Mouse (Mus musculus) C2C12 (cell line): ENCODE measurements at regions not wholly inside any gene's neighbourhood (a gene's known extent, or its start where the extent isn't known, plus 50 kb on each side); places are given as distances from the start of the nearest gene placed in this dataset.
A peak's percentile ranks its signal among the peaks of the same experiment; 100 is the strongest.

Source experiments
- H3K27me3 ChIP-seq: one replicate; pipeline ENCODE4 v1.6.1; 2011; ENCODE audit not compliant: control insufficient read depth, insufficient read depth, insufficient read length
- H3K36me3 ChIP-seq: one replicate; pipeline ENCODE4 v1.6.1; 2011; ENCODE audit not compliant: control insufficient read depth, insufficient read depth
- H3K4me3 ChIP-seq: one replicate; pipeline ENCODE4 v1.5.1; 2011; ENCODE audit warnings: mild to moderate bottlenecking, control low read depth; ENCODE audit not compliant: poor library complexity, insufficient read depth, severe bottlenecking
- H3K79me2 ChIP-seq: one replicate; pipeline ENCODE4 v1.6.1; 2011; ENCODE audit not compliant: control insufficient read depth, insufficient read depth
- H3K79me3 ChIP-seq: one replicate; pipeline ENCODE4 v1.6.1; 2011; ENCODE audit warnings: low read depth, control low read depth
- H3ac ChIP-seq: one replicate; pipeline ENCODE3; 2011; ENCODE audit warnings: low read depth; ENCODE audit not compliant: control insufficient read depth, insufficient read length
- CEBPB ChIP-seq: IDR thresholded peaks from one replicate; pipeline ENCODE4 v1.6.1; 2011; ENCODE audit warnings: low read depth, mild to moderate bottlenecking, control low read depth, moderate library complexity
- CTCF ChIP-seq: IDR thresholded peaks from one replicate; pipeline ENCODE4 v1.5.1; 2011; ENCODE audit not compliant: control insufficient read depth, insufficient read depth, insufficient read length
- FOSL1 ChIP-seq: IDR thresholded peaks from one replicate; pipeline ENCODE4 v1.8.0; 2011; ENCODE audit warnings: mild to moderate bottlenecking, low read length; ENCODE audit not compliant: poor library complexity, insufficient read depth, severe bottlenecking
- MAX ChIP-seq: IDR thresholded peaks from one replicate; pipeline ENCODE4 v1.6.1; 2011; ENCODE audit warnings: mild to moderate bottlenecking, control low read depth
- MYOD1 ChIP-seq: IDR thresholded peaks from one replicate; pipeline ENCODE4 v1.6.1; 2011; ENCODE audit warnings: low read depth; ENCODE audit not compliant: control insufficient read depth, insufficient read length
- MYOG ChIP-seq: IDR thresholded peaks from one replicate; pipeline ENCODE4 v1.6.1; 2011; ENCODE audit not compliant: control insufficient read depth, insufficient read length; ENCODE audit errors: extremely low read depth
- USF1 ChIP-seq: IDR thresholded peaks from one replicate; pipeline ENCODE4 v1.6.1; 2011; ENCODE audit warnings: low read depth, mild to moderate bottlenecking, control low read depth, moderate library complexity

DNA sequence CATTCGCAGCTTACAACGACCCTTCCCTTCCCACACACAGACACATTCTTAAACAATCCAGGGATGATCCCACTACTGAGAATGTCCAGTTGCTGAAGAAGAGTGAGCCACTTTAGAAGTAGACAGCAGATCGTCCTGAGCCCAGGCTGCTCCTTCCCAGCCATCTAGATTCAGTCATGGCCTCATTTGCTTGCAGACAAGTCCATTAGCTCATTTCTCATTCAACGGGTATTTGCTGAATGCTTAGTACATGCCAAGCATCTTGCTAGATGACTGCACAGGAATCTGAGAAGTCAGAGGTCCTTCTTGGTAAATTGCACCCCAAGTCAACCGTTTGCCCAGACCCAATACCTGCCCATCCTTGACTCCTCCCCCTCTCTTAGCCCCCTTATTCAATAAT is 57.8 kb downstream of the Ier5 start:
- TF ChIP-seq CTCF, result no peak
- TF ChIP-seq FOSL1, result no peak
- TF ChIP-seq USF1, result no peak
- no peak for TF ChIP-seq CEBPB
- no peak for TF ChIP-seq MAX
- TF ChIP-seq MYOD1, result no peak
- no peak for TF ChIP-seq MYOG
- no peak overlapping the region for H3ac ChIP-seq
- H3K79me2 ChIP-seq, result no peaks in the 10 kb centered on the region
- H3K4me3 ChIP-seq, result no peak overlapping the region
- no peaks in the 10 kb centered on the region for H3K27me3 ChIP-seq
- no peaks in the 10 kb centered on the region for H3K36me3 ChIP-seq
- no peaks in the 10 kb centered on the region for H3K79me3 ChIP-seq

DNA sequence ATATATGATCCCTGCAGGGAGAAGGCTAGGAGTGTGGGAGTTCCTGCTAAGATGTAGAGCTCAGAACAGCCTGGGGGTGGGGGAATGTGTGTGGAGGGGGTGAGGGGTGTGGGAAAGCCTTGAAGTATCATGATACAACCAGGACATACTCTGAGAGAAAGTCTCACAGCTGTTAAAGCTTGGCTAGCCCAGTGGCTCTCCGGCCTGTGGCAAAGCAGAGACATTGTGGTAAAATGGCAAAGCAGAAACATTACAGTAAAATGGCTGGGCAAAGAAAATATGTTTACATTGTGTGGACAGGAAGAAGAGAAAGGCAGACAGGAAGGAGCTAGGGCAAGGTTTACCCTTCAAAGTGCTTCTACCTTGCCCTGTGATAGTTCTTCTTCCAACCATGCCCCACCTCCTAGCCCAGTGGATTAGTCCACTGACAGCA is 58.5 kb downstream of the Ier5 start:
- no peaks in the 10 kb centered on the region for H3K27me3 ChIP-seq
- H3K36me3 ChIP-seq, result no peaks in the 10 kb centered on the region
- H3K79me3 ChIP-seq, result no peaks in the 10 kb centered on the region
- H3K4me3 ChIP-seq, result no peak overlapping the region
- TF ChIP-seq MAX, result no peak
- no peak for TF ChIP-seq MYOD1
- no peak for TF ChIP-seq CEBPB
- TF ChIP-seq USF1, result no peak
- TF ChIP-seq MYOG, result no peak
- TF ChIP-seq CTCF, result no peak
- no peak for TF ChIP-seq FOSL1
- no peak overlapping the region for H3ac ChIP-seq
- H3K79me2 ChIP-seq, result no peaks in the 10 kb centered on the region

- H3K79me2 ChIP-seq, result no peaks in the 10 kb centered on the region
- H3K27me3 ChIP-seq, result no peaks in the 10 kb centered on the region
- TF ChIP-seq MAX (peak; percentile 65), MYOD1 (no peak), CEBPB (peak; percentile 8), FOSL1 (no peak), MYOG (no peak)
- no peak overlapping the region for H3K4me3 ChIP-seq
- H3ac ChIP-seq, result no peak overlapping the region
- no peaks in the 10 kb centered on the region for H3K36me3 ChIP-seq
- H3K79me3 ChIP-seq, result no peaks in the 10 kb centered on the region
These were observed 59.2 kb downstream of the Ier5 start for GRCm38 (mm10) chr1:155040086-155040726.

- Histone ChIP-seq H3K79me3 (no peaks in the 10 kb centered on the region), H3K4me3 (no peak overlapping the region), H3K36me3 (no peaks in the 10 kb centered on the region), H3K27me3 (no peaks in the 10 kb centered on the region), H3K79me2 (no peaks in the 10 kb centered on the region), H3ac (no peak overlapping the region)
- TF ChIP-seq MYOD1 (no peak), FOSL1 (no peak), MAX (no peak), MYOG (no peak), CEBPB (no peak), CTCF (no peak), USF1 (no peak)
These were observed 60.5 kb downstream of the Ier5 start for GRCm38 (mm10) chr1:155038631-155039625.

DNA sequence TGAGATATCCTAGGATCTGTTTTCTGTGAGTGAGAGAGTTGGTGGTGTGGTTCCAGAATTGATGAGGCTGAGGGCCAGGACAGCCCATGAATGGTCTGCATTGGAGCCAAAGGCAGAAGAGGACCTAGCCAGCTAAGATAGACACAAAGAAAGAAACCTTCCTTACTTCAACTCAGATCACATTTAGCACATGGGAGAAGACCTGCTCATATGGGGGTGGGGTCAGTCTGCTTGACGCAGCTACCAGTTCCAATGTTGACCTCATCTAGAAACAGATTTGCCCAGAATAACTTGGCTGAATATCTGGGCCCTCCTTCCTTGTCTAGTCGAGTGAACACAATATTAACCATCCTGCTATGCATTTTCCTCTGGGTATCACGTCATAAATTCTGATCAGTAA is 62.0 kb downstream of the Ier5 start:
- Histone ChIP-seq H3K79me2 (no peaks in the 10 kb centered on the region), H3K36me3 (no peaks in the 10 kb centered on the region), H3K79me3 (no peaks in the 10 kb centered on the region), H3K4me3 (no peak overlapping the region), H3ac (no peak overlapping the region), H3K27me3 (no peaks in the 10 kb centered on the region)
- no peak for TF ChIP-seq MAX
- no peak for TF ChIP-seq USF1
- no peak for TF ChIP-seq CEBPB
- TF ChIP-seq MYOG, result no peak
- TF ChIP-seq CTCF, result no peak
- no peak for TF ChIP-seq MYOD1
- no peak for TF ChIP-seq FOSL1
